Comparison of ENCODE assay signal across 10 mouse cellular contexts in genomic region chr7:19716822-19717221, GRCm38 (mm10). TPM values are rescaled to one million over a fixed set of nuclear protein-coding genes. Genes with fewer than 3 reads are reported as not detected.
DNase-seq lines count a peak whose midpoint lies in the region; ATAC-seq and TF ChIP-seq lines count a peak whose summit lies in the region.
"Had no signal": no experiment of that assay in that cellular context is flagged by ENCODE, and none has a peak within 500 bp of the region (broad histone marks: within the 10 kb centered on the region; RNA-seq: fewer than 3 reads in every experiment).

No protein-coding gene starts in this region.

- H3K27ac ChIP-seq in heart, embryonic 10.5 days = peak overlapping the region; percentile 79
- H3K27ac ChIP-seq in hindbrain, embryonic 14.5 days = peak overlapping the region; percentile 92
- peak overlapping the region; percentile 89 for H3K27ac ChIP-seq in midbrain, embryonic 11.5 days (ENCODE audit: low read depth, low read length)

- WGBS in heart, embryonic 10.5 days = 74% methylated on average over 2 of the region's 2 CpGs
- 82% methylated on average over 2 of the region's 2 CpGs for WGBS in hindbrain, embryonic 14.5 days
- 100% methylated on average over 2 of the region's 2 CpGs for WGBS in midbrain, embryonic 11.5 days

- H3K9ac ChIP-seq in hindbrain, embryonic 14.5 days = peak overlapping the region; percentile 60
- peak overlapping the region; percentile 65; the same call in 1 of the 2 replicates for H3K9ac ChIP-seq in midbrain, embryonic 11.5 days (ENCODE audit: low read length)

- intact Hi-C loops in left cerebral cortex, postnatal 4 days (cut with DNase I) = no loop called here

- no peak for ATAC-seq in G1E (ENCODE audit: extremely low read depth, insufficient number of reproducible peaks, low FRiP score, poor library complexity, severe bottlenecking)
- no peak for ATAC-seq in hindbrain, embryonic 14.5 days (ENCODE audit: low FRiP score)
- ATAC-seq in midbrain, embryonic 11.5 days (ENCODE audit: low FRiP score) = no peak

- peak overlapping the region; percentile 55 for H3K4me2 ChIP-seq in hindbrain, embryonic 14.5 days (replicated peaks)
- peak overlapping the region; percentile 66 for H3K4me2 ChIP-seq in midbrain, embryonic 11.5 days

- peaks cover 10% of the 10 kb centered on the region for H3K9me3 ChIP-seq in heart, embryonic 10.5 days
- H3K9me3 ChIP-seq in G1E (replicated peaks) = no peaks in the 10 kb centered on the region
- peaks cover 9% of the 10 kb centered on the region; the same call in 1 of the 2 replicates for H3K9me3 ChIP-seq in hindbrain, embryonic 14.5 days (ENCODE audit: control insufficient read depth, low read length)
- peaks cover 3% of the 10 kb centered on the region; the same call in 1 of the 2 replicates for H3K9me3 ChIP-seq in midbrain, embryonic 11.5 days (ENCODE audit: control insufficient read depth, low read length)

- TF ChIP-seq CTCF in G1E (IDR thresholded peaks at IDR 0.05; ENCODE audit: low read depth, low read length) = no peak

- peaks cover 66% of the 10 kb centered on the region for H3K36me3 ChIP-seq in heart, embryonic 10.5 days
- H3K36me3 ChIP-seq in G1E (replicated peaks) = peaks cover 52% of the 10 kb centered on the region
- H3K36me3 ChIP-seq in hindbrain, embryonic 14.5 days (replicated peaks; ENCODE audit: control insufficient read depth, insufficient read depth) = peaks cover 11% of the 10 kb centered on the region
- 0 out of 2 replicates have a peak, but pooled peaks cover 2% of the 10 kb centered on the region for H3K36me3 ChIP-seq in midbrain, embryonic 11.5 days (ENCODE audit: control insufficient read depth, insufficient read depth, low read length)

- H3K4me1 ChIP-seq in heart, embryonic 10.5 days = peaks cover 21% of the 10 kb centered on the region
- peaks cover 46% of the 10 kb centered on the region for H3K4me1 ChIP-seq in G1E (ENCODE audit: insufficient read depth, low read depth, low read length)
- peaks cover 21% of the 10 kb centered on the region for H3K4me1 ChIP-seq in hindbrain, embryonic 14.5 days (replicated peaks; ENCODE audit: control insufficient read depth, insufficient read depth, low read length)
- peaks cover 12% of the 10 kb centered on the region for H3K4me1 ChIP-seq in midbrain, embryonic 11.5 days (ENCODE audit: control insufficient read depth, insufficient read depth, low read length)

- peak overlapping the region; percentile 100 for H3K4me3 ChIP-seq in heart, embryonic 10.5 days
- peak overlapping the region; percentile 97; the same call in 1 of the 2 replicates for H3K4me3 ChIP-seq in G1E (ENCODE audit: low read depth, low read length)
- no peak overlapping the region for H3K4me3 ChIP-seq in hindbrain, embryonic 14.5 days (replicated peaks; ENCODE audit: low read length)
- H3K4me3 ChIP-seq in midbrain, embryonic 11.5 days (ENCODE audit: low read depth, low read length) = no peak overlapping the region

- DNase-seq in heart, embryonic 10.5 days (ENCODE audit: low spot score) = no peak
- no peak for DNase-seq in heart, postnatal 4 days
- no peak for DNase-seq in G1E (ENCODE audit: low spot score)
- DNase-seq in hindbrain, embryonic 14.5 days (ENCODE audit: low spot score) = no peak
- DNase-seq in midbrain, embryonic 11.5 days (ENCODE audit: low spot score, missing footprints) = no peak
- no peak for DNase-seq in left cerebral cortex, postnatal 4 days
- no peak for DNase-seq in left cerebral cortex, adult 8-10 months (ENCODE audit: low spot score in 2 of 2)
- no peak for DNase-seq in MN1 (ENCODE audit: low spot score)
- DNase-seq: right cerebral cortex, adult 18-20 months had no signal

- H3K27me3 ChIP-seq in heart, embryonic 10.5 days (ENCODE audit: insufficient read depth, poor library complexity, severe bottlenecking) = no peaks in the 10 kb centered on the region
- H3K27me3 ChIP-seq in G1E (ENCODE audit: insufficient read depth, low read length) = no peaks in the 10 kb centered on the region
- H3K27me3 ChIP-seq in hindbrain, embryonic 14.5 days (ENCODE audit: control insufficient read depth, insufficient read depth, low read length) = no peaks in the 10 kb centered on the region
- H3K27me3 ChIP-seq in midbrain, embryonic 11.5 days (ENCODE audit: control insufficient read depth, insufficient read depth, low read length) = no peaks in the 10 kb centered on the region

RNA-seq across cellular contexts. Expression of gene Tomm40, which starts 1.6 kb away (rescaled TPM):
- polyA plus RNA-seq in heart, embryonic 10.5 days (2016; fragmentation: Nextera tagmentation; extraction: Ambion mirVana) = 237 and 260 TPM in 2 replicates
- total RNA-seq in heart, postnatal 4 days (2021) = 100 to 1,000 TPM; 147 to 153 TPM
- total RNA-seq in G1E (2014; fragmentation: Nextera tagmentation) (75.6 and 88.4 TPM in 2 replicates), G1E (2017) (49.1 and 56.9 TPM in 2 replicates)
- polyA plus RNA-seq in G1E (2012) = 377 and 386 TPM in 2 replicates
- 119 and 128 TPM in 2 replicates for polyA plus RNA-seq in hindbrain, embryonic 14.5 days (2014; fragmentation: Nextera tagmentation; extraction: Ambion mirVana)
- 113 and 138 TPM in 2 replicates for polyA plus RNA-seq in midbrain, embryonic 11.5 days (2014; fragmentation: Nextera tagmentation; extraction: Ambion mirVana)
- 100 to 1,000 TPM in 1 of 2 experiments, 10 to 100 TPM in 1; 95.8 to 104 TPM for total RNA-seq in left cerebral cortex, postnatal 4 days (2021)
- 100 to 1,000 TPM; 109 to 112 (median 111) TPM for total RNA-seq in left cerebral cortex, adult 8-10 months (2022)

RNA-seq across cellular contexts. Expression of gene Apoe, which starts 17.8 kb away (rescaled TPM):
- 326 and 523 TPM in 2 replicates for polyA plus RNA-seq in heart, embryonic 10.5 days (2016; fragmentation: Nextera tagmentation; extraction: Ambion mirVana)
- 100 to 1,000 TPM; 198 to 213 TPM for total RNA-seq in heart, postnatal 4 days (2021)
- total RNA-seq in G1E (2014; fragmentation: Nextera tagmentation) = 7.4 and 8.1 TPM in 2 replicates
- 19.9 TPM in 2 replicates for total RNA-seq in G1E (2017)
- 28.6 and 28.7 TPM in 2 replicates for polyA plus RNA-seq in G1E (2012)
- 543 and 561 TPM in 2 replicates for polyA plus RNA-seq in hindbrain, embryonic 14.5 days (2014; fragmentation: Nextera tagmentation; extraction: Ambion mirVana)
- 180 and 196 TPM in 2 replicates for polyA plus RNA-seq in midbrain, embryonic 11.5 days (2014; fragmentation: Nextera tagmentation; extraction: Ambion mirVana)
- total RNA-seq in left cerebral cortex, postnatal 4 days (2021) = 100 to 1,000 TPM; 576 to 662 TPM
- total RNA-seq in left cerebral cortex, adult 8-10 months (2022) = 1,000 to 10,000 TPM; 1,704 to 2,821 (median 2,131) TPM

RNA-seq across cellular contexts. Expression of gene Apoc1, which starts 24.4 kb away (rescaled TPM):
- 5.4 and 19.9 TPM in 2 replicates for polyA plus RNA-seq in heart, embryonic 10.5 days (2016; fragmentation: Nextera tagmentation; extraction: Ambion mirVana)
- total RNA-seq in heart, postnatal 4 days (2021) = 1 to 10 TPM; 1.9 to 3.0 TPM
- 12.3 and 14.9 TPM in 2 replicates for total RNA-seq in G1E (2014; fragmentation: Nextera tagmentation)
- 4.8 and 7.0 TPM in 2 replicates for total RNA-seq in G1E (2017)
- polyA plus RNA-seq in G1E (2012) = 9.5 and 15.3 TPM in 2 replicates
- 2.3 and 2.5 TPM in 2 replicates for polyA plus RNA-seq in hindbrain, embryonic 14.5 days (2014; fragmentation: Nextera tagmentation; extraction: Ambion mirVana)
- polyA plus RNA-seq in midbrain, embryonic 11.5 days (2014; fragmentation: Nextera tagmentation; extraction: Ambion mirVana) = 1.9 and 3.2 TPM in 2 replicates
- total RNA-seq in left cerebral cortex, postnatal 4 days (2021) = 1 to 10 TPM; 2.1 to 3.6 TPM
- 1 to 10 TPM; 3.4 to 6.2 (median 4.7) TPM for total RNA-seq in left cerebral cortex, adult 8-10 months (2022)

RNA-seq across cellular contexts. Expression of gene Nectin2, which starts 33.5 kb away (rescaled TPM):
- polyA plus RNA-seq in heart, embryonic 10.5 days (2016; fragmentation: Nextera tagmentation; extraction: Ambion mirVana) = 130 and 138 TPM in 2 replicates
- 10 to 100 TPM; 41.7 to 45.4 TPM for total RNA-seq in heart, postnatal 4 days (2021)
- total RNA-seq in G1E (2014; fragmentation: Nextera tagmentation) (14.2 and 17.2 TPM in 2 replicates), G1E (2017) (9.7 and 11.4 TPM in 2 replicates)
- polyA plus RNA-seq in G1E (2012) = 34.9 and 35.8 TPM in 2 replicates
- polyA plus RNA-seq in hindbrain, embryonic 14.5 days (2014; fragmentation: Nextera tagmentation; extraction: Ambion mirVana) = 46.7 and 49.5 TPM in 2 replicates
- polyA plus RNA-seq in midbrain, embryonic 11.5 days (2014; fragmentation: Nextera tagmentation; extraction: Ambion mirVana) = 48.0 and 52.8 TPM in 2 replicates
- total RNA-seq in left cerebral cortex, postnatal 4 days (2021) = 10 to 100 TPM; 35.7 to 36.4 TPM
- 1 to 10 TPM; 6.5 to 8.0 (median 7.4) TPM for total RNA-seq in left cerebral cortex, adult 8-10 months (2022)

RNA-seq across cellular contexts. Expression of gene Apoc4, which starts 35.5 kb away (rescaled TPM):
- 0.65 TPM in 1 of 2 replicates, not detected in the other for polyA plus RNA-seq in heart, embryonic 10.5 days (2016; fragmentation: Nextera tagmentation; extraction: Ambion mirVana)
- not detected for total RNA-seq in heart, postnatal 4 days (2021)
- not detected in 2 replicates for total RNA-seq in G1E (2014; fragmentation: Nextera tagmentation)
- total RNA-seq in G1E (2017) = 0.27 TPM in 1 of 2 replicates, not detected in the other
- 0.22 TPM in 1 of 2 replicates, not detected in the other for polyA plus RNA-seq in G1E (2012)
- not detected in 2 replicates for polyA plus RNA-seq in hindbrain, embryonic 14.5 days (2014; fragmentation: Nextera tagmentation; extraction: Ambion mirVana)
- polyA plus RNA-seq in midbrain, embryonic 11.5 days (2014; fragmentation: Nextera tagmentation; extraction: Ambion mirVana) = not detected in 2 replicates
- not detected for total RNA-seq in left cerebral cortex, postnatal 4 days (2021)
- under 1 TPM in 1 of 4 experiments, not detected in 3; 0.81 TPM for total RNA-seq in left cerebral cortex, adult 8-10 months (2022)
- total RNA-seq: left cerebral cortex, adult 18-20 months had no signal

Comparison
In these comparisons a context has a peak if more than half of its experiments do, and no peak if none do; other contexts are left out.
1. H3K4me3 ChIP-seq: peak in heart, embryonic 10.5 days (single experiment) and G1E (single experiment); none in hindbrain, embryonic 14.5 days (single experiment) and midbrain, embryonic 11.5 days (single experiment).
2. RNA of gene Apoe, which starts 17.8 kb away (total RNA-seq): 1,704 to 2,821 TPM in left cerebral cortex, adult 8-10 months, 576 to 662 TPM in left cerebral cortex, postnatal 4 days and 198 to 213 TPM in heart, postnatal 4 days; 7.4 to 19.9 TPM in G1E; every median in the first group is over 4 times any median in the second.
3. Peak in every context shown above with its lines, with median percentiles within 50 percentile points of each other: H3K27ac ChIP-seq.